Mouse (Mus musculus): Measurements from ENCODE around the gene Unc13a.

Unc13a gene

DNA sequence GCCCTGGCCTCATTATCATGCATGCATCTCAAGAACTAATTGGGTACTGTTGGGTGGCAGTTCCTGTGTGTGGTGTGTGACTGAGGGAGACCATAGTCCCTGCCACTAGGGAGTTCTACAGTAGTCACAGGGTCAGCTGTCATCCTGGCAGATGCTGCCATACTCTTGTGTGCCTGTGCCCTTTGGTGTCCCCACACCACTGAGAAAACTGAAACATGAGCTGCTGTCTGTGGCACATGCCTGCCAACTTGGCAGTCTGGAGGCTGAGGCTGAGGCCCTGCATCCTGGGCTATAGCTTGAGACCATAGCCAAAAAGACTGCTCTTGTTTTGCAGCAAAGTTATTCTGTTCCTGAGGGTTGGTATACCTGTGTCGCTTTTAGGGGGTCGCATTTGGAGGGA is 51.8 kb downstream of the Unc13a start:
- DNase-seq (ENCODE audit: low spot score): no peak

DNA sequence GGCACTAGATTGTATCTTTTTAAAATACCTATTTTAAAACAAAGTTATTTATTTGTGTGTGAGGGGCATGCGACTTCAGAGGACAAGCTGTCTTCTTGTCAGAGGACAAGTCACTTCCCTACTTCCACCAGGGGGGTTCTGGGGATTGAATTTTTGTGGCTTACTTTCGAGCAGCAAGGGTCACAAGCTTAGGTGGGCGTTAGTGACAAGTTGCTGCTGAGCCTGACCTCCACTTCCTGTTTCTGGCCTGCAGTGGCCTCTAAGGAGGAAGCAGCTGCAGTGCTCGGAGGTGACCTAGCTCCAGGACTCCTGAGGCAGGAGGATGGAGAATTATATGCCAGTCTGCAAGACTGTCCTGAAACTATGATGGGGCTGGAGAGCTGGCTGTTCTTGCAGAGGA is 58.1 kb downstream of the Unc13a start:
- DNase-seq (ENCODE audit: low spot score): no peak

DNA sequence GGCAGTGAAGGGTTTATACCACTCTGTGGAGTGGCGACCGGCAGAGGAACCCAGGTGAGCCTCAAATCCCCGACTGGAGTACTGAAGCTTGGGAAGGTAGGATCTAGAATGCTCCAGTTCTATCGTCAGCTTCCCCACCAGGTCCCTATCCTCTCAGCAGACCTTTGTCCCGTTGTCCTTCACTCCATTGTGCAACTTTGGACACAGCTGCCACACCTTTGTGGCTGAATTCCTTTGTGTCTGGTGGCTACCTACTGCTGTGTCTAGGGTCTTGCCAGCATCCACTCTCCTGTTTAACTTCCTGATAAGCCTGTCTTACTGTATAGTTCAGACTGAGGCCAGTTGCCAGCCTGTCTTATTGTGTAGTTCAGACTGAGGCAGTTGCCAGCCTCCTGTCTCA is 59.4 kb downstream of the Unc13a start:
- no peak for DNase-seq (ENCODE audit: low spot score)

DNA sequence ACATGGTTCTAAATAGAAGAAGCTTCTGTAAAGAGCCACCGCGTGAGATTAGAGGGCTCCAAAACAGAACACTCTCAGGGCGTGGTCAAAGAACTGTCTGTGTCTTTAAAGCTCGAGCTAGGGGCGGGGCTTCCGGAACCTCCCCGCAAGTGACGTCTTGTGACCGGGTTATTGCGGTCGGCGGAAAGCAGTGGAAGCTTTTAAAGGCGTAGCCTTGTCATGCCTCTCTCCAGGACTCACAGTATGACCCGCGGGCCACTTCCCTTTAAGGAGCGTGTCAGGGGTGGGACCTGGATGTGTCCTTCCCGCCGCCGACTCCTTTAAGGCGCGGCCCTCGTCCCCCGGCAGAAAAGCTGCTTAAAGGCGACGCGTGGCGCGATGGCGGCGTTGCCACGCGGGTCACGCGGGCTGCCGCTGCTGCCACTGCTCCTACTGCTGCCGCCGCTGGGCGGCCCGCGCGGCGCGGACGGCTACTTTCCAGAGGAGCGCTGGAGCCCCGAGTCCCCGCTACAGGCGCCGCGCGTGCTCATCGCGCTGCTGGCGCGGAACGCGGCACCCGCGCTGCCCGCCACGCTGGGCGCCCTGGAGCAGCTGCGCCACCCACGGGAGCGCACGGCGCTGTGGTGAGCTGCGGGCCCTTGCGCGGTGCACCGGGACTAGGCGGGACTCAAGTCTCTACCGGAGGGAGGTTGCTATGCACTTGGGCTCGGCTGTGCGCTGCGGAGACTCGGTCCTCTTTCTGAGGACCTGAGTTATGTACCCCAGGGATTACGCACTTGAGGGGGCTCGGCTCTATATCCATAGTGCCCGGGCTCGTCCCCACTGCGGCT is 60.5 kb downstream of the Unc13a start, which contains the start of gene Colgalt1:
Colgalt1 (plus strand) TSS at position 177 of the 830 bp plus-strand sequence.
- DNase-seq (ENCODE audit: low spot score): peak; percentile 99

DNA sequence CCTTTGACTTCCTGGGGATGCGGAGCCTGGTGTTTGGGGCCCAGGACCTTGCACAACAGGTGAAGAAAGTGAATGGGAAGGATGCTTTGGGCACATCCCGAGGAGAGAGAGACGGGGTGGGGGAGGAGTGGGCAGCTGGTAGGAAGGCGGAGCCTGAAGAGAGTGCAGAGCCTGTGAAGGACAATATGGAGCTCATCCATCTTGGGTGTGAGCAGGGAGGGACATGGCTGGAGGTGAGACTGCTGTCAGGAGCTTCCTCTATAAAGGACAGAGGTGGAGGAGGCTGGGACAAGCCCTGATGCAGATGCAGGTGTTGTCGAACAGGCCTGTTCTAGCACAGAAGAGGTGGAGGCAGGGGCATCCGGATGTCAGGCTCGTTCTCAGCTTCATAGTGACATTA is 67.5 kb downstream of the Unc13a start:
- DNase-seq (ENCODE audit: low spot score): no peak

DNA sequence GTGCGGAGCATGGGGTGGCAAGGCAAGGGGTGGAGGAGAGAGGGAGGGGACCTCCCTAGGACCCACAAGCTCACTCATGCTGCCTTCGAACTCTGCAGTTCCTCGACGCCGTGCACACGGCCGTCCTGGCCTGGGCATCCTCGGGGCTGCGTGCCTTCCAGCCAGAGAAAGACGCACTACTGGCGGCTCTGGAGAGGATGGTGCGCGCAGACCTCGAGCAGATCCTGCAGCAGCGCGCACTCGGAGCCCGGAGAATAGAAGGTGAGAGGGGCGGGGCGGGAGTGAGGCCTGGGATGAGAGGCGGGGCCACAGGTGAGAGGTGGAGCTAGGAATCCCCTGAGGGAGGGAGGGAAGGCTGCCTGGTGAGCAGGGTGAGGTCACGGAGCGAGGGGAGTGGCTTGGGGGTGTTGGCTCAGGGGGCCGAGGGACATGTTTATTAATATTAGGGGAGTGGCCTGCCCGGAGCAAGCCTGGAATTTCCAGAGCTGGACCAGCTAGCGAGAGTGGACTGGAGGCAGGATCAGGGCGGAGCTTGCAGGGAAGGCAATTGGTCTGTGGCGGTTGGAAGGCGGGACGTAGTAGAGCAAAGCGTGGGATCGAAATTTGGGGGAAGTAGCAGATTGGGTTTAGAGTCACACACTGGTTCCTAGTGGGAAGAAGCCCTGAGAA is 68.8 kb downstream of the Unc13a start:
- no peak for DNase-seq (ENCODE audit: low spot score)

DNA sequence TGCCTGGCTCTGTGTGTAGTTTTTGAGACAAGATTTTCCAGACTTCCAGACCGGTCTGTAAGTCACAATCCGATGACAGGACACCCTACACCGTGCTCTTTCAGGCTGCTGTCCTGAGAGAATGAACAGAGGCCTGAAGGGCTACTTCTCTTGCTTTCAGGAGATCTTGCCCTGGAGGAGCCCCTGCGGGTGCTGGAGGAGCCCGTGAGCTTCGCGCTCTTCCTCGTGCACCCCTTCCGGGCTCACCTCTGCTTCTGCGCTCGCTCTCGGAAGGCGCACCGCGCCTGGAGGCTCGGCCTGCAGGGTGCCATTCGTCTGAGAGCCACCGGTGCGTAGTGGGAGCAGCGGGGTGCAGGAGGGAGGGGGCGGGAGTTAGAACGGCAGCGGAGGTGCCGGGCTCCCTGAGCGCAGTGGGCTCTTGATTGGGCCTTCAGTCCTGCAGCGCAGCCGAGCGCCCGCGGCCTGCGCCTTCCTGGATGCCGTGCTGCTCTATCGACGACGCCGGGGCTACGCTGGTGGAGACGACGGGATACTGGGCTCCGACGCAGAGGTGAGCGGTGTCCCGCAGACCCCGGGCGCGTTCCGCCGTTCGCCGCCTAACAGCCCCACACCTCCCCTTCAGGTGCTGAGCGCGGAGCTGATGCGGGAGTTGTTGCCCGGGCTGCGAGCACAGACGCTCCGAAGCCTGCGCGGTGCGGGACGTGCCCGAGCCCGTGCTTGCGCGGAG is 69.5 kb downstream of the Unc13a start:
- DNase-seq (ENCODE audit: low spot score): no peak

DNA sequence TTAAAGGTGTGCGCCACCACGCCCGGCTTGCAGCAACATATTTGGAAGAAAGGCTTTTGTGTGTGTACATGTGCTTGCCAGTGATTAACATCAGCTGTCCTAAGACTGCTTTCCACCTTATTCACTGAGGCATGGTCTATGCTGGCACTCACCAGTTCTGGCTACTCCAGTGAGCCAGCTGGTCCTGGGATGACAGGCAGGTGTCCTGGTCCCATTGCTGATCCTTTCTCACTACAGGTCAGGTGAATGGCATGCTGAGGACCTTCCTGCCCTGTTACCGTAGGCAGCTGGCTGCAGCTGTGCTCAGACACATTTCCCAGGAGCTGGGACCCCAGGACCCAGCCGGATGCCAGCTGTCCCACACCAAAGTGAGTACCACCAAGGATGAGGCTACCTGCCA is 72.7 kb downstream of the Unc13a start:
- no peak for DNase-seq (ENCODE audit: low spot score)

DNA sequence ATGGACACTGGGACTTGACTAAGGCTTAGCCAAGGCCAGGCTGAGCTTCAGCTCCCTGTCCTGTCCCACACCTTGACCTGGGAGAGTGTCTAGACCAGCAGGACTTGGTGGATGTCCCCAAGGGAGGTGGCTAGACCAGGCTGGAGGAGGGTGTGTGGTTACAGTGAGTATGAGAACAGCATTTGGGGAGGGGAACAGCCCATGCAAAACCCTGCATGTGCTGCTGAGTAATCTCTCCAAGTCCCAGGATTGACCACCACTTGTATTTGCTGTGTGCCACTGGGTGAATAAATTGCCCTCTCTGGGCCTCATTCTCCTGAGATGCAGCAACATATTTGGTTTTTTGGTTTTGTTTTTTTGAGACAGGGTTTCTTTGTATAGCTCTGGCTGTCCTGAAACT is 73.2 kb downstream of the Unc13a start:
- no peak for DNase-seq (ENCODE audit: low spot score)

DNA sequence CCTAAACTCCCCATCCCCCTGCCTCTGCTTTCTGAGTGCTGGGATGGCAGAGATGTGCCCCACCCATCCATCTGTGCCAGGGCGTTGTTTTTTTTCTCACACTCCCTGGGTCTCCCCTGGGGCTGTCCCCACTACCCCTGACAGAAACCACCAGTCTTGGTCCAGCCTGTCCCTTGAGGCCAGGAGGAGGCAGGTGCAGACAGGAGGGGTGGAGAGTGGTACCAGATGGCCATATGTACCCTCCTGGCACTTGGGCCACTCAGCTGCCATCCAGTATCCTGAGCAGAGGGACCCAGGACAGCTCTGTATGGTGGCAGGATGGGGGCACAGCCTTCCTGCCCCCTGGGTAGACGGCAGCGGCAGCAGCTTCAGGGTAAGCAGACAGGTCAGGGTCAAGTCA is 74.1 kb downstream of the Unc13a start, which contains the start of gene Fam129c:
Fam129c (plus strand) TSS at position 198 of the 400 bp plus-strand sequence.
- peak; percentile 61 for DNase-seq (ENCODE audit: low spot score)

DNA sequence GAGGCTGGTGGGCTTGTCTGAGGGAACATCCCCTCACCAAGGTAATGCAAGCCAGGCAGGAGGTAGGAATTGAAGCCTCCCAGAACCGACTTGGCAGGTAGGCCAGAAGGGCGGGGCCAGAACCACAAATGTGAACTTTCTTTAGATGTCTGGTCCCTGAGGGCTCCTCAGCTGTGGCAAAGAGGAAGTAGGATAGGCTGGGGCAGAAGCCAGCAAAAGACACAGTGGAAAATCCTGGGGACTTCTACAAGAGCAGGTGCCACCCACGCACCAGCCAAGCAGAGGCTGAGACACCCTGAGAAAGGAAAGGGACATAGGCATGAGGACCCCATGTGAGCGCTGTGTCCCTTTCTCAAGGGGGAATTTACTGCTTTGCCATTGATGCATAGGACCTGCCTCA is 74.8 kb downstream of the Unc13a start:
- no peak for DNase-seq (ENCODE audit: low spot score)

DNA sequence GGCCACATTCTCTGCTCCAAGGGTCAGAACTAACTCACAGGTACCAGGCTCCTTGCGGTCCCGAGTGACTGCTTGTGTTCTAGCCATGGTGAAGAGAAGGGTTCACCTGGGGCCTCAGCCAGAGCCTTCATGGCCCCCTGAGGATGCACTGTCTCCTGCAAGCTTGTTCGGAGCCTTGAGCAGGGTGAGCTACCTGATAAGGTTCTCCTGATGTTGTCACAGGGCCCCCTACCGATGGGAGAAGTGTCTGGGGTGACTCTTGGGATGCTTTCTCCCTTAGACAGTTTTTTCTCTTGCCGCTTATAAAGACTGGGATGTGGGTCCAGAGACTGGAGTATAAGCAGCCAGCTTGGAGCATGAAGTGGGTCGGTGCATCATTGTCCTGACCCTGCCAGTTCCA is 75.2 kb downstream of the Unc13a start:
- no peak for DNase-seq (ENCODE audit: low spot score)

DNA sequence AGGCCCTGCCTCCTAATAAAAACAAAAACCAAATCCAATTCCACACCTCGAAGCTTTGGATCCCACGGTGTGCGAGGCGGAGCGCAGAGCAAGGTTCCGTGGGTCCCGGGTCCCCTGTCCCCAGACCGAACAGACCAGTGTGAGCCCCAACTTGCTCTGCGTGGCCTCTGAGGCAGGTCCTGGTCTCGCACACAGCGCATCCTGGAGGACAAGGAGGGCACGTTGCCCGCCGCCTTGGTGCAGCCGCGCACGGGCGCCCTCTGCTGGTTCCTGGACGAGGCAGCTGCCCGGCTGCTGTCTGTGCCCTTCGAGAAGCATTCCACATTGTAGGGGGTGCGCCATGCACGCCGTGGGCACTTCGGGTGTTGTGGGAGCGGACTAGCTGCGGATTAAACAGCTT is 75.7 kb downstream of the Unc13a start:
- peak; percentile 80 for DNase-seq (ENCODE audit: low spot score)

DNA sequence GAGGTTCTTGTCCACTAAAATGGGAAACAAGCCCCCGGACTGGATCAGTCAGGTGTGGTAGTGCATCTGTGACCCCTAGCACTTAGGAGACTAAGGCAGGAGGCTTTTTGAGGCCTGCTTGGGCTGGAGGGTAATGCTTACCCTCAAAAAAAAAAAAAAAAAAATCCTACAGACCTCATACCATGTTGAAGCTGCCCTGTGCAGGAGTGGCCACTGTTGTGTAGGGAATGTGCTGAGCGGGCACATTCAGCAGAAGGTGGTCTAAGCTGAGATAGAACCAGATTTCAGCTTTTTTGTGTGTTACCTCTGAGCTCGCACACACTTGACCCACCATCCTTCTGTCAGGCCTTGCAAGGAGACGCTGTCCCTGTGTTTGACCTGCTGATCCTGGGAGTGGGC is 77.2 kb downstream of the Unc13a start:
- DNase-seq (ENCODE audit: low spot score): no peak

DNA sequence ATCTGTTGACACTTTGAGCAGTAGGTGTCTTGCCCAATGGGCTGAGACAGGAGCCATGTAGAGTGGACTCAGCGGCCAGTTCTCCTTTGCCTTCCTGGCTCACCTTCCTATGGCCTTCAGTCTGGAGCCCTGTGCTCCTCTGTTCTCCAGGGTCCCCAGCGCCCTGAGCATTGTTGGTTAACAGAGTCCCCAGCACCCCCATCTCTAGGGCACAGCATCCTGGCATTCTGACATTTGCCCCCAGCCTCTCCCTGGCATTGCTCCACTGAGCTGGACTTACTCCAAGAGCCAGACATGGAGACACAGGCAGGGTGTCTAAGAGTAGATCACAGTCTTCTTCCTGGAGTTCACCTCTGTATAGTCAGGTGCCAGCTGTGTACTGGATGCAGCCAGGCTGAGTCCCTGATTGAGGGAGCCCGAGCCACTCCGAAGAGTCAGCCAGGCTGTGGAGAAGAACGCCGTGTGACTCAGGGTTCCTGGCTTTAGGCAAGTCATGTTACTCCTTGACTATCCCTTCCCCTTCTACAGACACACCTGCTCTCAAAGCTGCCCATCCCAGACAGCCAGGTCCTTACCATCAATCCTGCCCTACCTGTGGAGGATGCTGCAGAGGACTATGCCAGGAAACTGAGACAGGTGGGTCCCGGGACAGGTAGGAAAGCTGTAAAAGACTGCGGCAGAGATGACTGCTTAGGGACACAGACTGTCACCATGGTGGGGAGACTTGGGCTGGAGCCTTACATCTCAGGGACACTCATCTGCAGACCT is 77.8 kb downstream of the Unc13a start:
- DNase-seq (ENCODE audit: low spot score): no peak

DNA sequence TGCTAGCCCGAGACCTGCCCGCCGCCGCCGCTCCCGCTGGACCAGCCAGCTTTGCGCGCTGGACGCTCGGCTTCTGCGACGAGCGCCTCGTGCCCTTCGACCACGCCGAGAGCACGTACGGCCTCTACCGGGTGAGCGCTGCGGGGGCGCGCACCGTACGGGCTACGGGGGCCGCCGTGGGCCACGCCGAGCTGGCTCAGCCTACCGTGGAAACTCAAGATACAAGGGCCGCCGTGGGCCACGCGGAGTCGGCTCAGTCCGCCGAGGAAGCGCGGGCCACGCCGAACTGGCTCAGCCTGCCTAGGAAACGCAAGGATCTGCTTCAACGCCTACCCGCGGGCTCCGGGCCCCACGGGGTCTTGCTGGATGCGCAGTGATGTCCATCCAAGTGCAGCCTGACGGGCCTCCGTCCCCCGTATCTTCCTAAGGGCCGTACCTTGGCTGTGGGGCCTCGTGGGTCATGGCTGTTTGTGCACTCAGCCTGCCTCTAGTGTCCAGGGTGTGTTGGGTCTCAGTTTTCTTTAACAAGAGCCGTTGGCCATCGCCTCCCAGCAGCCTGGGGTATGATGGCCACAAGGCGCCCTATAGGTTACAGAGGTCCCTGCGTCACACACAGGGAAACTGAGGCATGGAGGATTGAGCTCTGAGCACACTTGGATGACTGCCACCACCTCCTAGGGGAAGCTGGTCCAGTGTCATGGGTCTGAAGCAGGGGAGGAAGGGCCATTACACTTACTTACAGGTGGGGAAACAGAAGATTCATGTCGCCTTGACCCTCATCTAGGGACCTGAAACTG is 79.0 kb downstream of the Unc13a start:
- peak; percentile 79 for DNase-seq (ENCODE audit: low spot score)

DNA sequence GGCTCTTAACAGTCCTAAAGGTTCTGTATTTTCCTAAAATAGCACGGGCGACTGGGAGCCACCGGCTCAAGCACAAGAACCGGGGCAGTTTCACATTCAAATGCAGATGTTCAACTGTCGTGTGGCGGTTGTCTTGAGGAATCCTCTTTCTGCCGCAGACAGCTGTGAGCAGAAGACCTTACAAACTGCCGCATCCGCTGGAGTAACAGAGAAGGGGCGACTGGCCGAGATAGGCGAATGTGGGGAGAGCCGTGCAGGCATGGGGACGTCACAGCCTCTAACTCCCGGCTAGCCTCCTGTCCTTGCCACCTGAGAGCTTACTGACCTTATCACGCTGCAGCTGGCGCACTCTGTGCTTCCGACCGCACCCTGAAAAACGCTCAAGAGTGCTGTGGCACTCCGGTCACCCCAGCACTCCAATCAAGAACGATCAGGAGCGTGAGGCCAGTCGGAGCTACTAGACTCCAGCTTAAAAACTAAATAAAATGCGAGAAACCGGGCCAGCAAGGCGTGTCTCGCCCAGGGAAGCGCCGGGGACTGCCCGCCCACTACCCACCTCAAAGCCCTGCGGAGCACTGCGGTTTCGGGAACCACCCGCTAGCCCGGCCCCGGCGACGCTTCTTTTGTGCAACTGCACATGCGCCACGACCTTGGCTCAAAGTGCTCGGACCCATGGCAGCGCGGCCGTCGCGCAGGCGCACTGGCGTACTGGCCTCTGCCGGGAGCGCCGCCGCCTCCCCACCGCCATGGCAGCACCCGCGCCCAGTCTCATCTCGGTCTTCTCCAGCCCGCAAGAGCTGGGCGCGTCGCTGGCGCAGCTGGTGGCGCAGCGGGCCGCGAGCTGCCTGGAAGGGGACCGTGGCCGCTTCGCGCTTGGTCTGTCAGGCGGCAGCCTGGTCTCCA is 79.8 kb downstream of the Unc13a start, which contains the start of gene Pgls:
Pgls (plus strand) TSS at position 706 of the 903 bp plus-strand sequence.
- peak; percentile 98 for DNase-seq (ENCODE audit: low spot score)

DNA sequence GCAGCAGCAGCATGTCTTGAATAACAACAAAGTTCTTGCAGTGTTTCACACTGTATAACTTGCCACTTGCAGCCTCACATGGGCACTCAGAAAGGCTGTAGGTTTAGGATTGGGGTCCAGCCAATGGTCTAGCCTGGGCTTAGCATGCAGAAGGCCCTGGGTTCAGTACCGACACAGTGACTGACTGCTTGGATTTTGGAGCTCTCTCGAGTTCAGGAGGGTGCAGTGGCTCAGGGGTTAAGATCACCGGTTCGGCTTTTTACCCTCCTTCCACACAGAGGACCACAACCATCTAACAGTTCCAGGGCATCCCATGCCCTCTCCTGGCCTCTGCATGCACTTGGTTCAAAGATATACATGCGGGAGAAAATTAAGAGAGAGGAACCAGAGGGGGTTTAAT is 80.5 kb downstream of the Unc13a start:
- DNase-seq (ENCODE audit: low spot score): no peak

DNA sequence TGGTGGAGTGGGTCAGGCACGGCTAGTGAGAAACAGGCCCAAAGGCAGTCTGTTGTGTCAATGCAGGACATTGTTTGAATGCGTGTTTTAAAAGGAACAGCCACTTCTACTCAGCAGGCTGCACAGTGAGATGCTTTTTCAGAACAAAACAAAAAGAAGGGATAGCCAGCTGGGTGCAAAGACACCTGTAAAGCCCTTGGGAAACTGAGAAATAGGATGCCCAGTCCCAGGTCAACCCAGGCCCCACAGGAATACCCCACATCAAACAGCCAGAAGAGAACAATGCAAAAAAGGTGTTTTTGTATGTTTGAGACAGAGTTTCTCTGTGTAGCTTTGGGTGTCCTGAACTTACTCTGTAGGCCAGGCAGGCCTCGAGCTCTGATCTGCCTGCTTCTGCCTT is 82.8 kb downstream of the Unc13a start:
- no peak for DNase-seq (ENCODE audit: low spot score)

DNA sequence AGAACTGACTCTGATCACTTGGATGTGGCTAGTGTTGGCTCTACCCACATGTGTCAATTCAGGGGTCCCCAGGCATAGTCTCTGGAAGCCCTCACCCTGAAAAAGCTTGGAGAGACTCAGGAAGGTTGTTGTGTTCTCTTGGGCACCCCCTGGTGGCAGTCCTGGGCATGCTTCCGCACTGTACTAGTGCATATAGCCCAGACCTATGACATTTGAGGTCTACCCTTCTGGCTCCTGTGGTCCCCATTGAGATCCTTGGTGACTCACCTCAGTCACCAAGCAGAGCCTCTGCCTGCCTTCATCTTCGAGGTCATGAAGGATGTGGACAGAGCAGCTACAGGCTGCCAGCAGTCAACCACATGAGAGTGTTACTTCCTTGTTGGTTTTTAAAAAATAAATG is 84.7 kb downstream of the Unc13a start:
- no peak for DNase-seq (ENCODE audit: low spot score)
